Mouse (Mus musculus) C2C12 (cell line): Measurements from ENCODE around the gene Vamp8. TPM values are rescaled to one million over a fixed set of nuclear protein-coding genes. Genes with fewer than 3 reads are reported as not detected.

Source experiments
- H3K27me3 ChIP-seq: one replicate; pipeline ENCODE4 v1.6.1; 2011; ENCODE audit not compliant: control insufficient read depth, insufficient read depth, insufficient read length
- H3K36me3 ChIP-seq: one replicate; pipeline ENCODE4 v1.6.1; 2011; ENCODE audit not compliant: control insufficient read depth, insufficient read depth
- H3K4me3 ChIP-seq: one replicate; pipeline ENCODE4 v1.5.1; 2011; ENCODE audit warnings: mild to moderate bottlenecking, control low read depth; ENCODE audit not compliant: poor library complexity, insufficient read depth, severe bottlenecking
- H3K79me2 ChIP-seq: one replicate; pipeline ENCODE4 v1.6.1; 2011; ENCODE audit not compliant: control insufficient read depth, insufficient read depth
- H3K79me3 ChIP-seq: one replicate; pipeline ENCODE4 v1.6.1; 2011; ENCODE audit warnings: low read depth, control low read depth
- H3ac ChIP-seq: one replicate; pipeline ENCODE3; 2011; ENCODE audit warnings: low read depth; ENCODE audit not compliant: control insufficient read depth, insufficient read length
- CEBPB ChIP-seq: IDR thresholded peaks from one replicate; pipeline ENCODE4 v1.6.1; 2011; ENCODE audit warnings: low read depth, mild to moderate bottlenecking, control low read depth, moderate library complexity
- CTCF ChIP-seq: IDR thresholded peaks from one replicate; pipeline ENCODE4 v1.5.1; 2011; ENCODE audit not compliant: control insufficient read depth, insufficient read depth, insufficient read length
- FOSL1 ChIP-seq: IDR thresholded peaks from one replicate; pipeline ENCODE4 v1.8.0; 2011; ENCODE audit warnings: mild to moderate bottlenecking, low read length; ENCODE audit not compliant: poor library complexity, insufficient read depth, severe bottlenecking
- MAX ChIP-seq: IDR thresholded peaks from one replicate; pipeline ENCODE4 v1.6.1; 2011; ENCODE audit warnings: mild to moderate bottlenecking, control low read depth
- MYOD1 ChIP-seq: IDR thresholded peaks from one replicate; pipeline ENCODE4 v1.6.1; 2011; ENCODE audit warnings: low read depth; ENCODE audit not compliant: control insufficient read depth, insufficient read length
- MYOG ChIP-seq: IDR thresholded peaks from one replicate; pipeline ENCODE4 v1.6.1; 2011; ENCODE audit not compliant: control insufficient read depth, insufficient read length; ENCODE audit errors: extremely low read depth
- USF1 ChIP-seq: IDR thresholded peaks from one replicate; pipeline ENCODE4 v1.6.1; 2011; ENCODE audit warnings: low read depth, mild to moderate bottlenecking, control low read depth, moderate library complexity
- polyA plus RNA-seq: library from polyadenylated mRNA; unstranded; fragments of >200 nt; fragmentation: generic; extraction: Trizol; gene quantifications from one replicate; pipeline ENCODE4 v1.2.1, GENCODE M21; 2012; ENCODE audit warnings: missing spikeins

Vamp8 gene
- polyA plus RNA-seq, 1 experiment, result 147 TPM

DNA sequence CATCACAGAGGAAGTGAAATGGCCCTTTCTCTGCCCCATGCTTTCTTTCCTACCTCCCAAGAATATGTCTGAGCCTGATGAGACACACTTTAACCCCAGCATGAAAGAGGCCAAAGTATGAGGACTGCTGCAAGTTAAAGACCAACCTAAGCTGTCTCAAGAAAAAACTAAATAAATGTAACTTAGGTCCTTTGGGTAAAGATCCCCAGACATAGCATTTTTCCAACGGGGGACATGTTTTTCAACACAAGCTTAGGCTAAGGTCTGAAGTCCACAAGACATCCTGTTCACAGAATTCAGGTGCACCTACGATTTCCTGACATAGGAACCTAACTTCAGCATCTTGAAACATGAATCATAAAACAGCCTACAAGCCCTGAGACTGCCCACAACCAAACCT is 40.3 kb downstream of the Vamp8 start:
- H3K79me3 ChIP-seq, result peaks cover 31% of the 10 kb centered on the region
- no peak overlapping the region for H3K4me3 ChIP-seq
- peaks cover 40% of the 10 kb centered on the region for H3K36me3 ChIP-seq
- no peak for TF ChIP-seq CTCF
- TF ChIP-seq FOSL1, result no peak
- TF ChIP-seq CEBPB, result no peak
- TF ChIP-seq MYOG, result no peak
- TF ChIP-seq MAX, result no peak
- no peak for TF ChIP-seq MYOD1
- H3K27me3 ChIP-seq, result no peaks in the 10 kb centered on the region
- H3K79me2 ChIP-seq, result peaks cover 52% of the 10 kb centered on the region
- no peak overlapping the region for H3ac ChIP-seq

DNA sequence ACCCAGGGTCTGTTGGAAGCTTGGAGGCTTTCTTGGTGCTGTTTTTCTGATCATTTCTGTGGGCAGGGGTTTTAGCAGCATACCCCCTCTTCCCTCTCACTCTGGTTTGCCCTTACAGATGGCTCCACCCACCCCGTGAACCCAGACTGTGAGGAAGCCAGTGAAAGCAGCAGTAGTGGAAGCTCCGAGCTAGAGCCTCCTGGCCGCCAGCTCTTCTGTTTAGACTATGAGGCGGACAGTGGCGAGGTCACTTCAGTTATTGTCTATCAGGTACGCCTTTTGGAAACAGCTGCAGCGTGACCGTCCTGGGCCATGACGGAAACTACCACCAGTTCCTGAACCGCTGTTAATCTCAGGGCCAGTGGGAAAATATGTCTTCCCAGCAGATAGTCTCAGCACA is 42.1 kb downstream of the Vamp8 start:
- Histone ChIP-seq H3K79me3 (peaks cover 43% of the 10 kb centered on the region), H3K27me3 (no peaks in the 10 kb centered on the region), H3K36me3 (peaks cover 40% of the 10 kb centered on the region), H3K4me3 (no peak overlapping the region), H3ac (no peak overlapping the region), H3K79me2 (peaks cover 69% of the 10 kb centered on the region)
- TF ChIP-seq MAX, result no peak
- TF ChIP-seq USF1, result no peak
- no peak for TF ChIP-seq CEBPB
- no peak for TF ChIP-seq MYOD1
- TF ChIP-seq MYOG, result no peak
- TF ChIP-seq CTCF, result no peak
- no peak for TF ChIP-seq FOSL1

DNA sequence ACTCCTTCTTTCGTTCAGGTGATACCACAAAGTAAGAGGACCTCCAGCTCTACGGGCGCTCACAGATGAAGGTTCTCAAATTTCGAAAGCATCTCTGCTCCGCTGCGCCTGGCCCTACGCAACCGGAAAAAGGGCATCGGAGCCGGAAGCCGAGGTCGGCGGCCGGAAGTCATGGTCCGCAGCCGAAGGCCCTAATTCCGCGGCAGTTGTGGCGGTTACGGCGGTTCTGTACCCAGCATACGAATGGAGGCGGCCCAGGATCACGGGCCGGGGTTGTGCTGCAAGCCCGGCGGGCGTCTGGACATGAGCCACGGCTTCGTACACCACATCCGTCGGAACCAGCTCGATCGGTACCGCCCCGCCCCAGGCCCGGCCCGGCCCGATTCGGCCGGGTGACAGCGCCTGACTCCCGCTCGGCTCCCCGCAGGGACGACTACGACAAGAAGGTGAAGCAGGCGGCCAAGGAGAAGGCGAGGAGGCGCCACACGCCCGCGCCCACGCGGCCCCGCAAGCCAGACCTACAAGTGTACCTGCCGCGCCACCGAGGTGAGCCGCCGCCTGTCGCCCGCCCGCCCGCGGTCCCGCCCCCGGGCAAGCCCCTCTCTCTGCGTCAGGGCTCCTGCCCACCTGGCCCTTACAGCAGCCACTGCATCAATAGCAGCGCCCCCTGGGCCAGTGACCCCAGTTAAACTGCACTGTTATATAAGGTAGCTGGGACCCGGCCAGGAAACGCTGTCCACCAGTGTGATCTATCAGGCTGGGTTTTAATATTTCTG is 43.1 kb downstream of the Vamp8 start, which contains the start of gene 0610030E20Rik:
0610030E20Rik (plus strand) TSS at position 152 of the 776 bp plus-strand sequence.
- Histone ChIP-seq H3K27me3 (no peaks in the 10 kb centered on the region), H3K4me3 (peak within 1 kb of the TSS; percentile 79), H3K36me3 (peaks cover 36% of the 10 kb centered on the region), H3K79me3 (peaks cover 48% of the 10 kb centered on the region), H3K79me2 (peaks cover 76% of the 10 kb centered on the region), H3ac (peak within 1 kb of the TSS; percentile 96)
- no peak for TF ChIP-seq MYOG
- TF ChIP-seq MAX, result peak; percentile 30

DNA sequence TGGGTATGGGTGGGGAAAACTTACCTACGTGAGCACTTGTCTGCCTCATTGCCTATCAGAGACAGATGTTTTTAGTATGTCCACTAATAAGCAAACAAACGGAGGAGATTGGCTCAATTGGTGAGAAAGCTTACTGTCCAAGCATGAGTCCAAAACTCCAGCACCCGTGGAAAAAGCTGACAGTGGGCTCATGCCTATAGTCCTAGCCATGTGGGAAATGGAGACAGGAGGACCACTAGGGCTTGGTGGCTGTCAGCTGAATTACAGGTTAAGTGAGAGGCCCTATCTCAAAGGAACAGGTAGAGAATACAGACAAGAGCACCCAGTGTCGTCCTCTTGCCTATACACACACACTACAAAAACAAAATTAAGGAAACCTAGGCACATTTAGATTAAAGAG is 44.2 kb downstream of the Vamp8 start:
- Histone ChIP-seq H3ac (no peak overlapping the region), H3K36me3 (peaks cover 36% of the 10 kb centered on the region), H3K79me3 (peaks cover 58% of the 10 kb centered on the region), H3K79me2 (peaks cover 77% of the 10 kb centered on the region), H3K27me3 (no peaks in the 10 kb centered on the region), H3K4me3 (no peak overlapping the region)
- no peak for TF ChIP-seq USF1
- no peak for TF ChIP-seq MYOD1
- no peak for TF ChIP-seq CTCF
- TF ChIP-seq MAX, result no peak
- TF ChIP-seq MYOG, result no peak
- TF ChIP-seq CEBPB, result no peak
- TF ChIP-seq FOSL1, result no peak

DNA sequence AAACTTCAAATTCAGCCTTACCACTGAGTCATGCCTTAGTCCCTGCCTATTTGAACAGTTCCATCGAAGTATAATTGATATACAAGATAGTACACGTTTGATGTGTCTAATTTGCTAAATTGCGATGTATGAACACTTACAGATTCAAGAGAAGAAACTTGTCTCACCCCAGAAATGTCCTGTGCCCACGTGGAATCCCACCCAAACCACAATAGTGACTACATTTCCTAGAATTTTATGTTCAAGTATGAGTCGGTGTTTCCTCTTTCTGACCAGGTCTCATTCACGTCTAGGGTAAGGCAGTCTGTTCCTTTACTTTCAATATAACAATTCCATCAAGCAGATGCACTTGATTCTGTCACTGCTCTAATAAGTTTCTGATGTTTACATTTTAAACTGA is 44.9 kb downstream of the Vamp8 start:
- H3K79me2 ChIP-seq, result peaks cover 77% of the 10 kb centered on the region
- no peak overlapping the region for H3K4me3 ChIP-seq
- no peak overlapping the region for H3ac ChIP-seq
- TF ChIP-seq MYOG, result no peak
- H3K36me3 ChIP-seq, result peaks cover 31% of the 10 kb centered on the region
- peaks cover 55% of the 10 kb centered on the region for H3K79me3 ChIP-seq
- H3K27me3 ChIP-seq, result no peaks in the 10 kb centered on the region

DNA sequence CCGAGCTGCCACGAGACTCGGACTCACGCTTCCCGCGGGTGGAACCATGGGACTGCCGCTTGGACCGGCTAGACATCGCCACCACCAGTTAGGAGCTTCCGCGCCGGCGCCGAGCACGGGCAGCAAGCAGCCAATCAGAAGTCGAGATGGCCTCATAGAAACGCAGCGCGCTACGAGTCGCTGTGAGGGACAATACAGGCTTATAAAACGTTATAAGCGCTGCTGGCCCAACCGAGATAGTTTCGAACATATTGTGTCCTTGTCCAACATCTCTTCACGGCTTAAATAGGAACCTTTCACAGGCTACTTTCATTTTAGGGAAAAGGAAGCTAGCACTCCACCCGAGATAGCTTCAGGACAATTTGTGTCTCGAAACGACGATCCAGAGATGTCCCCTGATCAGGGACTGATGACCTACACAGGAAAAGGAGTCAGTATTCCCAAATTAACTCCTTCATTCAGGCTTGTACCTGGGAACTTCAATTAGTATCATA is 45.4 kb downstream of the Vamp8 start, which contains the start of gene Usp39:
Usp39 (minus strand) TSS at position 111 of the 494 bp plus-strand sequence.
- Histone ChIP-seq H3ac (peak within 1 kb of the TSS; percentile 93), H3K27me3 (no peaks in the 10 kb centered on the region), H3K36me3 (peaks cover 32% of the 10 kb centered on the region), H3K79me3 (peaks cover 57% of the 10 kb centered on the region), H3K79me2 (peaks cover 78% of the 10 kb centered on the region), H3K4me3 (peak within 1 kb of the TSS; percentile 83)
- TF ChIP-seq MYOD1 (no peak), FOSL1 (no peak), CEBPB (no peak), USF1 (peak; percentile 48), MYOG (no peak), CTCF (no peak), MAX (peak; percentile 81)
